Mouse (Mus musculus) midbrain, postnatal 0 days (tissue): ENCODE measurements around the gene Fth1. TPM values are rescaled to one million over a fixed set of nuclear protein-coding genes. Genes with fewer than 3 reads are reported as not detected.

Experiments used
- ATAC-seq: fragments of 200-750 bp; cut with Nextera tagmentation; 2 replicates; pipeline ENCODE4 v1.8.0; 2017; ENCODE audit warnings: moderate number of reproducible peaks, mild to moderate bottlenecking, moderate TSS enrichment, moderate library complexity; ENCODE audit not compliant: low FRiP score
- DNase-seq: peaks from one replicate; pipeline ENCODE4 v3.0.0-alpha.2; 2015; ENCODE audit warnings: low spot score
- H3K27ac ChIP-seq: fragments of 300-500 bp; sonication (generic); 2 replicates; pipeline ENCODE4 v1.5.1; 2014; ENCODE audit warnings: low read depth, mild to moderate bottlenecking, low read length, mixed read lengths
- H3K27me3 ChIP-seq: fragments of 300-500 bp; sonication (generic); 2 replicates; pipeline ENCODE4 v1.6.1; 2014; ENCODE audit warnings: low read length, control low read depth, mixed read lengths; ENCODE audit not compliant: insufficient read depth
- H3K36me3 ChIP-seq: fragments of 300-500 bp; sonication (generic); 2 replicates; pipeline ENCODE4 v1.6.1; 2014; ENCODE audit warnings: low read length, control low read depth, mixed read lengths; ENCODE audit not compliant: insufficient read depth
- H3K4me1 ChIP-seq: fragments of 300-500 bp; sonication (generic); 2 replicates; pipeline ENCODE4 v1.6.1; 2014; ENCODE audit warnings: mild to moderate bottlenecking, control low read depth, antibody characterized with exemption, low read length, mixed read lengths; ENCODE audit not compliant: insufficient read depth
- H3K4me2 ChIP-seq: fragments of 300-500 bp; sonication (generic); 2 replicates; pipeline ENCODE4 v1.6.1; 2014; ENCODE audit warnings: low read depth, mild to moderate bottlenecking, low read length, mixed read lengths; ENCODE audit not compliant: poor library complexity, severe bottlenecking
- H3K4me3 ChIP-seq: fragments of 300-500 bp; sonication (generic); 2 replicates; pipeline ENCODE4 v1.5.1; 2014; ENCODE audit warnings: low read depth, mild to moderate bottlenecking, low read length, moderate library complexity
- H3K9ac ChIP-seq: fragments of 300-500 bp; sonication (generic); replicated peaks from 2 replicates; pipeline ENCODE4 v1.6.1; 2014; ENCODE audit warnings: mild to moderate bottlenecking, low read length, moderate library complexity, mixed read lengths; ENCODE audit not compliant: poor library complexity, severe bottlenecking
- H3K9me3 ChIP-seq: fragments of 300-500 bp; sonication (generic); 2 replicates; pipeline ENCODE4 v1.6.1; 2016; ENCODE audit warnings: low read length, control low read depth
- CTCF ChIP-seq: IDR thresholded peaks from 2 replicates; pipeline ENCODE4 v1.5.1; 2016; ENCODE audit warnings: antibody characterized with exemption, mild to moderate bottlenecking
- WGBS: fragments of 180-500 bp; shearing (Covaris S2); extraction: QIAGEN DNeasy Blood & Tissue Kit; methylation state at CpG from one replicate; pipeline ENCODE4 v1.1.7; 2014; 5-methylcytosine and 5-hydroxymethylcytosine counted together
- polyA plus RNA-seq: library from polyadenylated mRNA; unstranded; fragments of >200 nt; fragmentation: Nextera tagmentation; extraction: Ambion mirVana; gene quantifications from 2 replicates; pipeline ENCODE4 v1.2.1, GENCODE M21; 2015
- total RNA-seq: library from RNA; depleted of rRNA; stranded (reverse); fragments of >200 nt; gene quantifications from 2 replicates; pipeline ENCODE4 v1.2.3, GENCODE M21; 2014

The Fth1 gene
- total and polyA plus RNA-seq, 2 experiments from 2014 or later, result 436 to 2,585 TPM

- DNase-seq, result no peak
- Histone ChIP-seq H3K36me3 (no peaks in the 10 kb centered on the region), H3K9me3 (no peaks in the 10 kb centered on the region), H3K27me3 (no peaks in the 10 kb centered on the region), H3K4me3 (peak overlapping the region; percentile 23), H3K4me1 (no peaks in the 10 kb centered on the region), H3K27ac (no peak overlapping the region), H3K9ac (peak overlapping the region; percentile 42), H3K4me2 (peak overlapping the region; percentile 39)
- WGBS, result 50% methylated on average over 26 of the region's 26 CpGs
- TF ChIP-seq CTCF, result no peak
- peak; percentile 51 for ATAC-seq
Observed at GRCm38 (mm10) chr19:9992011-9992958, 11.9 kb downstream of the Fth1 start.

GRCm38 (mm10) chr19:9993036-9993656 lies 12.7 kb downstream of the Fth1 start:
- 6% methylated on average over 17 of the region's 17 CpGs for WGBS
- DNase-seq (peak; percentile 86), ATAC-seq (peak; percentile 90)
- H3K4me2 ChIP-seq, result peak overlapping the region; percentile 39
- H3K9ac ChIP-seq, result peak overlapping the region; percentile 42
- H3K4me3 ChIP-seq, result peak overlapping the region; percentile 23
- no peaks in the 10 kb centered on the region for H3K9me3 ChIP-seq
- no peak overlapping the region for H3K27ac ChIP-seq
- H3K4me1 ChIP-seq, result no peaks in the 10 kb centered on the region
- H3K27me3 ChIP-seq, result no peaks in the 10 kb centered on the region
- H3K36me3 ChIP-seq, result no peaks in the 10 kb centered on the region
- peak; percentile 87 for TF ChIP-seq CTCF

GRCm38 (mm10) chr19:9997204-9998062 lies 17.0 kb downstream of the Fth1 start:
- no peak for ATAC-seq
- H3K4me1 ChIP-seq, result no peaks in the 10 kb centered on the region
- no peak for TF ChIP-seq CTCF

GRCm38 (mm10) chr19:9998063-9998416 lies 17.6 kb downstream of the Fth1 start:
- H3K36me3 ChIP-seq, result no peaks in the 10 kb centered on the region
- 78% methylated on average over 2 of the region's 2 CpGs for WGBS
- H3K4me2 ChIP-seq, result no peak overlapping the region
- no peaks in the 10 kb centered on the region for H3K27me3 ChIP-seq
- no peak overlapping the region for H3K4me3 ChIP-seq
- ATAC-seq (no peak), DNase-seq (no peak)
- H3K27ac ChIP-seq, result no peak overlapping the region
- H3K9ac ChIP-seq, result no peak overlapping the region
- no peak for TF ChIP-seq CTCF
- no peaks in the 10 kb centered on the region for H3K4me1 ChIP-seq
- no peaks in the 10 kb centered on the region for H3K9me3 ChIP-seq

More at GRCm38 (mm10) chr19:9997204-9998062, 17.0 kb downstream of the Fth1 start:
- Histone ChIP-seq H3K36me3 (no peaks in the 10 kb centered on the region), H3K9me3 (no peaks in the 10 kb centered on the region), H3K4me2 (no peak overlapping the region), H3K27me3 (no peaks in the 10 kb centered on the region), H3K27ac (no peak overlapping the region), H3K4me3 (no peak overlapping the region), H3K9ac (no peak overlapping the region)
- DNase-seq, result no peak
- WGBS, result 72% methylated on average over 12 of the region's 12 CpGs

GRCm38 (mm10) chr19:9998736-9999486 lies 18.5 kb downstream of the Fth1 start:
- WGBS, result 66% methylated on average over 13 of the region's 13 CpGs
- 0 out of 2 replicates have a peak, but pooled peaks have one; percentile 26 for ATAC-seq
- no peaks in the 10 kb centered on the region for H3K36me3 ChIP-seq

More at GRCm38 (mm10) chr19:9998736-9999486, 18.5 kb downstream of the Fth1 start:
- H3K4me1 ChIP-seq, result no peaks in the 10 kb centered on the region
- H3K9ac ChIP-seq, result no peak overlapping the region
- H3K27ac ChIP-seq, result no peak overlapping the region
- H3K9me3 ChIP-seq, result no peaks in the 10 kb centered on the region
- H3K4me3 ChIP-seq, result no peak overlapping the region
- no peaks in the 10 kb centered on the region for H3K27me3 ChIP-seq
- H3K4me2 ChIP-seq, result no peak overlapping the region
- no peak for TF ChIP-seq CTCF
- no peak for DNase-seq
